Mouse (Mus musculus) v-Abl transformed pro-B cells (cell line): ENCODE measurements around the gene Mast1.

Experiments
- in situ Hi-C, 2 experiments: fragments of 400-800 bp; cut with MboI; formaldehyde crosslinking; loops; one replicate each; pipeline ENCODE4 v1.15.1; 2025; ENCODE audit not compliant: unreplicated experiment in 2 of 2

Mast1 gene

DNA sequence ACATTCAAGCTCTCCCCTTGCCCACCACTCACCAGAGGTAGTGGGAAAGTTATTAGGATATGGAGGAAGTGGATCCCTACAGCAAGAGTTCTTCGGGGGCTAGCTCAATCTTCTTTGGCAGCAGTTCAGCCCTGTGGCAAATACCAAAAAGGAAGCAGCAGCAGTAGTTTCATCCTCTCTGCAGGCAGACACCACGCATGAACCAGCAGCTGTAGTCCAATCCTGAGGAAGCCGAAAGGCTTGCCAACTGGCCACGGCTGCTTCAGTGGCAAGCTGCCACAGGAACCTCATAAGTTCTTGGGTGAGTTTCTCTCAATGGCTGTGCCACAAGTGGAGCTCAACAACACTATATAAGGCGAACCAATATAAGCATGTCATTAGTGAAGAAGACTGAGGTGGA, 41.2 kb downstream of the Mast1 start:
- in situ Hi-C loops: no loop called here

DNA sequence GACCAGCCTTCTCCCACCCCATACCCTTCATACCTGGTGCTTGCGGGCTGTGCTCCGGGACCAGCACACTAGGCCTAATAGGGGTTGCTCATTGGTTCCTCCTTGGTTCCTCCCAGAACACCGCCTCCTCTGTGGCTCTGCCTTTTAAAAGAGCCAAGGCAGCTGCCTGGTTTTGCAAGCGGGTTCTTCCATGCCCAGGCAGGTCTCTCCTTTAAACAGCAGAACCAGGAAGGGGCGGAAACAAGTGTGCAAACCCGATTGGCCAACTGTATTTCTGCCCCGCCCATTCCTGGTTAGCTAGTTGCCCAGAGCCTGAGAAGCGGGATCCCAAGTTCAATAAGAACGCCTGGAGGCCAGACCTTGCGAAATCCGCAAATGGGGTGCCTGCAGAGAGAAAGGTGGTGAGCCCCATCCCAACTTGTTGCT, 43.4 kb downstream of the Mast1 start, which contains the start of gene Gcdh:
Gene Gcdh (minus strand): TSS at position 213 of the 426 bp plus-strand sequence.
- in situ Hi-C loops: no loop called here

DNA sequence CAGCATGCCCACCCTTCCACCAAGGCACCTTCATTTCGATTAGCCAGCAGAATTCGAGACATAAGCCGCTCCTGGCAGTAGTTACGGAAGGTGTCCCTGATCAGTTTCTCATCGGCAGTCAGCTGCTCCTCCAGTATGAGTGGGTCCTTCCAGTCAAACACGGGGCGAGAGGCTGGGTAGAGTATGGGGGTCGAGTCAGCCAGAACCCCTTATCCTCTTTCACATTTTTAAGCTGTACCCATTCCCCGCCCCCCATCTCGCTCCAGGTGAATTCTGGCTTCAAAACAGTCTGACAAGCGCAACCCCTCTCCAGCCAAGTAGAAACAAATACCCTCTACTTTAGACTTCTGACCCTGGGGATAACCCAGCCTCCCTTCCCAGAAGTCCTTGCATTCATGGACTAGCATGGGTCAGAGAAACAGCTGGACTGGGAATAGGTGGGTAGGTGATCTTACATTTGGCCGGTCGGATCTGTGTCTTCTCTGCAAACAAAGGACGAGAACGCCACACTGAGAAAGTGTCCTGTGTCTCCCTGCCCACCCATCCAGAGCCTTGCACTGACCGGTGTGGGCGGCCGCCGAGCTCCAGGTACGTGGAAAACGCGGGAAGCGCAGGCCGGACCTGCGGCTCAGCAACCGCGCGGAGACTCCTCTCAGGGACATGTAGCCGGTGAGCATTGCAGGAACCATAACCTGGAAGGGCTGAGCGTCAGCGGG, 44.0 kb downstream of the Mast1 start:
- in situ Hi-C loops: no loop called here

DNA sequence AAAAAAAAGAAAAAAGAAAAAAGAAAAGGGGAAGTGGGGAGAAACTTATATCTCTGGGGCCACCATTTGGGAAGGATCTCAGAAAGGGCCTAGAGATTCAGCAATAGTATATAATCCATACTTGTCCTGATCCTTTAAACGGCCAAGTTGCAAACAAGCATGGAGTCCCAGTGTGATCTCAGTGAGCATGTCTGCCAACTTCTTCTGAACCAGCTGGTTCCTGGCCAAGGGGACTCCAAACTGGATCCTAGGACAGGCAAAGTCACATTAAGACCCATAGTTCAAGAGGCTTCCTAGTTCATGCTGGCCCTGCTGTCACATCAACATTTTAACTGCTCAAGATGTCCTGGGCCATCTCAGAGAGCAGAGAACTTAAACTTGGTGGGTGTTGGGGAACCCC, 48.0 kb downstream of the Mast1 start:
- in situ Hi-C loops: no loop called here

DNA sequence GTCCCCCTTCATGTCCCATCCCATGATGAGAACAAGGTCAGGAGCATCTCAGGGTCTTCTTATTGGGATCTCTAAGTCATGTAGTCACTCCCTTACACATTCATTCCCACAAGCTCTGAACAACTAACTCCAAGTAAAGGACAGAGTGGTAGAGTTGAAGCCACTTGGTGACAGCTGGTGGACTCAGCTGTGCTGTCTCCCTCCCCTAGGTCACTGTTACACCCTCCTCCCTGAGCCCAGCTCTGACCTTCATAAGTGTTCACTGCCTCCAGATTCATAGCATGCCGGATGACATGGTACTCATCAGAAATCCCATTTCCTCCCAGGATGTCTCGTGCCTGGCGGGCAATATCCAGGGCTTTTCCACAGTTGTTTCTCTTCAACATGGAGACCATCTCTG, 48.9 kb downstream of the Mast1 start:
- in situ Hi-C loops: no loop called here

DNA sequence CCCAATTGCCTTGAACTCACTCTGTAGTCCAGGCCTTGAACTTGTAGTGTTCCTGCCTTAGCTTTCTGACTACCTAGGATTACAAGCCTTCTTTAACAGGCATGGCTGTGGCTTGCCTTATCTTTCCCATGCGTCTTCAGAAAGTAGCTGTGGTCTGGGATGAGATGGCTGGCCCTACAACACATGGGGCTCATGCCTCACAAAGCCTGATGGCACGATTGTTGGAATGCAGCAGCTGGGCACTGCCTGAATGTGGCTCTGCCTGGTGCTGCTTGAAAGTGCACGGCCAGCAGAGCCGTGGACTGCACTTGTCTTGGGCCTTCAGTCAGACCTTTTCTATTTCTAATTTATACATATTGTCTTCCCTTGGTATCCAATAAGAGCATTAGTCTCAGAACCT, 52.4 kb downstream of the Mast1 start:
- in situ Hi-C loops: no loop called here

DNA sequence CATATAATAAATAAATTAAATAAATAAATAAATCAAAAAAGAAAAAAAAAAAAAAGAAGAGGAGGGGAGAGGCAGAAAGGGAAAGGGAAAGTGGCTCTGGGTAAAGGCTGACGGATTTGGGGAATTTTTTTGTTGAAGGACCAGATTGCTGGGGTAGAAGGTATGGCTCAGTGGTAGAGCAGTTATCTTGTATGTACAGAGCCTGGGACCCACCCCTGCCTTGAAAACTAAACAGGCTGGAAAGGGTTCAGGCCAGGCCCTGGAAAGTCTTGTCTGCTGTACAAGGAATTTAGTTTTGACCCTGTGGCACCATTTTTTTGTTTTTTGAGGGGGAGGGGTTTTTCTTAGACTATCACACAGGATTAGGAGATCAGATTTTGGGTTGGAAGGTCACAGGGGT, 58.2 kb downstream of the Mast1 start:
- in situ Hi-C loops: no loop called here

DNA sequence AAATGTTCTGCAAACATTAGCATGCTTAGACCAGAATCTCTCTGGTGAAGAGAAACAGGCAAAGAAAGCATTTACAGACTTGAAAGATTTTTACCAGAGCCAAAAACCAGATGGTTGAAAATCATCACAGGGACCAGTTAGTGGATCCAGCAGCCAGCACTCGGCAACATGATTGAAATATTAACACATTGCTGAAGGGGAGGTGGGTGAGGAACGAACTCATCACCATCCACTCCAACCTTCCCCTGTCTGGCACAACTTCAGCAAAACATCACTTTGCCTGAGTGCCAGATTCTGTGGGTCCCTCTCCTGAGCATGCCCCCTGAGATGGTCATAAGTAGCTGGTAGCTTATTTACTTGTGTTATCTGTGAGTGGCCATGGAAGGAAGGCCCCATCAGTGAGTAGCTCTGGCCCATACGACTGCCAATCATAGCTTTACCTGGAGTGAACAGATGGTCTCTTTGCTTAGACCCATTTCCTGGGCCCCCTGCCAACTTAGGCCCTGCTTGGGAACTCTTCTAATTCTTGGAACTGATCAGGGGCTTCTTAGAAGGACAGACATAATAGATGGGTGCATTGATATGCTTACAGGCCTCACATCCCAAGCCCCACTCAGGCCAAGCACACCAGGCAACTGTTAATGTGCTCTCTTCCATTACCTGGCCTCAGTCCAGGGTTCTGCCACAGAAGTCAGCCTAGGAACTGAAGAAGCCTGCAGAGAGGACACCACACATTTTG, 59.7 kb downstream of the Mast1 start:
- in situ Hi-C loops: no loop called here

DNA sequence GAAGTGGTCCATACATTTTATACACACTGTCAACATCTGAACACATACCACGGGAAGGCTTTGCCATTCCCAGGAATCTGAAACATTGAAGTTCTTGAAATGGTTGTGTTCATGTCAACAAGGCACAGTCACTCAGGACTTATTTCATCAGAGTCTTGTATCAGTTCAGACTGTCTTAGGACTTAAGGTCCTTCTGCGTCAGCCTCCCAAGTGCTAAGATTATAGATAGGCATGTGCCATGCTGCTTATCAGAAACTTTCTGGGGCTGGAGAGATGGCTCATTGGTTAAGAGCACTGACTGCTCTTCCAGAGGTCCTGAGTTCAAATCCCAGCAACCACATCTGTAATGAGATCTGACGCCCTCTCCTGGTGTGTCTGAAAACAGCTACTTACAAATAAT, 62.8 kb downstream of the Mast1 start:
- in situ Hi-C loops: no loop called here

DNA sequence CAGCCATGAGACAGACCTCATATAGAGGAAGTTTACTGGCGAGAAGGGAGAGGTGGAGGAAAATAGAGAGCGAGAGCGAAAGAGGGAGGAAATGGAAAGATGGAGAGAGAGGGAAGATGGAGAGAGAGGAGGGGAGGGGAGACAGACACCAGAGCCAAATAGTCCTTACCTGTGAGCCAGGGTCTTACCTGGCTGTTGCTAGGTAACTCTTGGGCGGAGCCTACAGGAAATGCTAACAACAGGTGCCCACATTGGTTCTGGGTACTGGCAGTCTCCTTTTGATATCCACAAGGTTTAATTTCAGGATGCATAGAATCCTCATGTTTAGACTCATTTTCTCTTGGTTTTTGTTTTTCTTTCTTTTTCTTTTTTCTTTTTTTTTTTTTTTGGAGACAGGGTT, 64.1 kb downstream of the Mast1 start:
- in situ Hi-C loops: no loop called here

DNA sequence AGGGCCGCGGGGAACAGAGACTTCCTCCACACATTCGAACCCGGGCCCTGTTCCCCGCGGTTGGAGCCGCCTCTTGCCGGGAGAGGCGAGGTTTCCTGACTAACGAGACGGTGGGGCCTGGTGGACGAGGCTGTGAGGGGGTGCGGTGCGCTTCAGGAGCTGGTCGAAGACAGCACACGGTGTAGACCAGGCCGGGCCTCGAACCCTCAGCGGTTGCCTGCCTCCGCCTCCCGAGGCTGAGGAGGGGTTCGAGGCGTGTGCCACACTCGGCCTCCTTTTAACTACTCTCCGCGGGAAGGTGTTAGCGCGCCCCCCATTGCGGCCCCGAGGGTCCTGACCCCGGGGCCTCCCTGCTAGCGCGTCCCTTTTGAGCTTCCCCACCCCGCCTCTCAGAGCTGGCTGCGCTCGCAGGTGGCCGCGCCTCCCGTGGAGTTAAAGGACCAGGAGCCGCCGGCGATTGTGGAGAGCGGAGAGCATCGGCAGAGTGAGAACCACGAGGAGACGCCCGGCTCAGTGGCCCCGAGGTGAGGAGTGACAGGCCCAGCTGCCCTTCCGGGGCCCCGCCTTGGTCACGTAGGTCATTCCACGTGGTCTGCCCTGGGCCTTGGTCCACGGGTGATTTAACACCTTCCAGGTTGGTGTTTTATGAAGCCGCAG, 64.7 kb downstream of the Mast1 start:
- in situ Hi-C loops: no loop called here

DNA sequence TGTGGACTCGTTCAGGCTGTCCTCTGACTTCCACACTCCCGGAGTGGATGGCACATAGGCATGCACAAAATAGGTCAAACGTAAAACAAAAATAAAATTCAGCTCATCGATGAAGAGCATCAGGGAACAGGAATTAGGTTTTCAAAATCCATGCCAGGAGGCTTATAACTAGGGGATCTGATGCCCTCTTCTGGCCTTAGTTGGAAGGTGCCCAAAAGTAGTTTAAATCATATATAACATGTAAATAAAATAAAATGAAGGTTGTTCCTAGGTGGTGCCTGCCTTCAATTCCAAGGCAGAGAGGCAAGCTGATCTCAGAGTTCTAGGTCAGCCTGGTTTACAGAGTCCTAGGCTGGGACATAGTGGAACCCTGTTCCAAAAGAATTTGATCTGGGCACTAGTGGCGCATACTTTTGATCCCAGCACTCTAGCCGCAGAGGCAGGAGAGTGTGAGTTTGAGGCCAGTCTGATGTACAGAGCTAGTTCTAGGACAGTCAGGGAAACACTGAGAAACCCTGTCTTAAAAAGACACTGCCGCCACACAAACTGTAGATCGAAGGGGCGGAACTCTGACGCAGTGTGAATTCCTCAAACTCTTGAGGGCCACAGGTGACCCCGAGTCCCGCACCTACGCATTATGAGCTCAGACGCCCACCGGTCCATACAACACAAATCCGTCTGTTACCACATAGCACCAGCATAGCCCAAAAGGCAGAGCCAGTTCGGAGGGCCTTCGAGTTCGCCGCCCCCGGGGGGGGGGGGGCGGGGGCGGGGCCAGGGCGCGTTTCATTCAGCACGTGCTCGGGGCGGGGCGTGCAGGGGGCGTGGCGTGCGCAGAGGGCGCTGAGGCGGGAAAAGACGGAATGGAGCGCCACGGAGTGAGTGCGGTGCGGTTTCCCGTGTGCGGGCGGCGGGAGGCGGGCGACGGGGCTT, 65.5 kb downstream of the Mast1 start, which contains the start of gene Syce2:
Gene Syce2 (plus strand): TSS at position 736 of the 933 bp plus-strand sequence.
- in situ Hi-C loops: no loop called here
